Mouse (Mus musculus) layer of hippocampus, adult 9-10 months (tissue): ENCODE data around the gene Vmn2r71.

Experiments
- DNase-seq: peaks from one replicate; pipeline ENCODE4 v3.0.0; 2022; ENCODE audit warnings: low spot score

Vmn2r71 gene

GRCm38 (mm10) chr7:85562787-85563186, at the start of gene Vmn2r71:
Gene Vmn2r71, plus strand, starts transcription at chr7:85563087.
- no peak for DNase-seq

GRCm38 (mm10) chr7:85542108-85542507, 20.8 kb upstream of the Vmn2r71 start:
- no peak for DNase-seq

DNA sequence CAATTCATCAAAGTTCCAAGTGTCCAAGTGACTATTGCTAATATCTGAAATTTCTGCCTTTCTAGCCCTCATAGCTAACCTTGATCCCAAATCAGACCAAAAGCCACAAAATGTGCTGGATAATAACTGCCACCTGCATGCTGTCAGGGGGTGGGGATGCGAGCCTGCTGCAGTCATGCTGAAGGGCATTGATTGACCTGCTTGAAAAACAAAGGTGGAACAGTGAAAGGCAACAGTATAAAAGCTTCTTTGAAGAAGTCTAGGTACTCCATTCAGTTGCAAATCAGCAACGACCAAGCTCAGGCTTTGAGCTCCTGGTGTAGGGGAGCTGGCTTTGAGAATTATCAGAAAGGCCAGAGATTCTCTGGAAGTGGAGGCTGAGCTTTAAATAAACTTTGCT, 19.8 kb upstream of the Vmn2r71 start:
- no peak for DNase-seq

- no peak for DNase-seq
These were observed 6.2 kb downstream of the Vmn2r71 start, which contains the start of gene Vmn2r70 for GRCm38 (mm10) chr7:85569092-85569491. Gene Vmn2r70, minus strand, starts transcription at chr7:85569192.
